In genomic region chr15:95792261-95793260, GRCm38 (mm10) we compare ENCODE assay signal across 8 mouse cellular contexts. TPM values are rescaled to one million over a fixed set of nuclear protein-coding genes. Genes with fewer than 3 reads are reported as not detected.
DNase-seq lines count a peak whose midpoint lies in the region; ATAC-seq and TF ChIP-seq lines count a peak whose summit lies in the region.

No protein-coding gene starts in this region.

- no peak for DNase-seq in kidney, adult 2 months
- DNase-seq in kidney, postnatal 25 days = no peak
- DNase-seq in T-cell, adult 2 months (ENCODE audit: low spot score) = peak; percentile 45
- peak; percentile 34 for DNase-seq in heart, postnatal 4 days
- DNase-seq in lung, postnatal 0 days (ENCODE audit: low spot score) = no peak
- DNase-seq in spleen, postnatal 4 days (ENCODE audit: low spot score in 2 of 2) = peak; percentile 34 to 71
- DNase-seq in adrenal gland, postnatal 36 days = no peak
- DNase-seq in layer of hippocampus, adult 8-10 months (ENCODE audit: low spot score in 2 of 2) = no peak

- H3K27me3 ChIP-seq in kidney, adult 2 months (replicated peaks; ENCODE audit: control insufficient read depth, insufficient read depth, low read length) = no peaks in the 10 kb centered on the region
- no peaks in the 10 kb centered on the region for H3K27me3 ChIP-seq in lung, postnatal 0 days (replicated peaks; ENCODE audit: insufficient read depth, low read length)

- peaks cover 9% of the 10 kb centered on the region for H3K4me1 ChIP-seq in kidney, adult 2 months (ENCODE audit: control insufficient read depth, insufficient read depth, low read length)
- H3K4me1 ChIP-seq in lung, postnatal 0 days (ENCODE audit: insufficient read depth, low read depth, low read length) = peaks cover 20% of the 10 kb centered on the region; the same call in 1 of the 2 replicates

- peak; percentile 40; the same call in 1 of the 2 replicates for TF ChIP-seq CTCF in kidney, adult 2 months (conservative IDR thresholded peaks at IDR 0.05; ENCODE audit: insufficient read depth, insufficient read length, low read depth, low read length)
- peak; percentile 69 for TF ChIP-seq CTCF in lung, postnatal 0 days (IDR thresholded peaks at IDR 0.05)

- H3K4me2 ChIP-seq in lung, postnatal 0 days (replicated peaks; ENCODE audit: low read depth, low read length) = peak overlapping the region; percentile 82

- H3K36me3 ChIP-seq in kidney, adult 2 months (ENCODE audit: control insufficient read depth, insufficient read depth, low read length) = no peaks in the 10 kb centered on the region
- H3K36me3 ChIP-seq in lung, postnatal 0 days (ENCODE audit: insufficient read depth, low read length) = no peaks in the 10 kb centered on the region

- TF ChIP-seq EP300 in lung, postnatal 0 days (IDR thresholded peaks at IDR 0.05) = no peak

- no peak overlapping the region for H3K9ac ChIP-seq in lung, postnatal 0 days (replicated peaks; ENCODE audit: low read depth)

- no peak for ATAC-seq in lung, postnatal 0 days

- WGBS in kidney, adult 2 months = 82% methylated on average over 25 of the region's 25 CpGs
- 69% methylated on average over 25 of the region's 25 CpGs for WGBS in lung, postnatal 0 days

- H3K27ac ChIP-seq in kidney, adult 2 months (ENCODE audit: insufficient read depth, low read depth, low read length) = no peak overlapping the region
- no peak overlapping the region for H3K27ac ChIP-seq in lung, postnatal 0 days (ENCODE audit: low read length)

- H3K4me3 ChIP-seq in kidney, adult 2 months (ENCODE audit: insufficient read depth, low read depth, low read length) = no peak overlapping the region
- peak overlapping the region; percentile 91; the same call in 1 of the 2 replicates for H3K4me3 ChIP-seq in lung, postnatal 0 days (ENCODE audit: low read depth, low read length)

- no peaks in the 10 kb centered on the region for H3K9me3 ChIP-seq in lung, postnatal 0 days (ENCODE audit: low read length)

- TF ChIP-seq POLR2A in kidney, adult 2 months (IDR thresholded peaks at IDR 0.05; ENCODE audit: low read depth, low read length) = no peak

RNA-seq across cellular contexts. Expression of gene Ano6, which starts 1.9 kb away (rescaled TPM):
- 40.3 and 47.0 TPM in 2 replicates for polyA plus RNA-seq in kidney, adult 2 months (2012; rRNA removed)
- total RNA-seq in heart, postnatal 4 days (2021) = 10 to 100 TPM; 43.2 to 46.6 TPM
- 37.5 and 38.9 TPM in 2 replicates for polyA plus RNA-seq in lung, postnatal 0 days (2015; fragmentation: Nextera tagmentation; extraction: Ambion mirVana)
- total RNA-seq in adrenal gland, postnatal 36 days (2021) = 10 to 100 TPM; 68.0 to 73.7 TPM
- total RNA-seq in layer of hippocampus, adult 8-10 months (2022) = 10 to 100 TPM; 27.0 to 34.1 (median 29.7) TPM

Comparison
In these comparisons a context has a peak if more than half of its experiments do, and no peak if none do; other contexts are left out.
1. DNase-seq: peak in T-cell, adult 2 months (single experiment), heart, postnatal 4 days (single experiment) and spleen, postnatal 4 days (2 of 2); none in kidney, adult 2 months (single experiment), kidney, postnatal 25 days (0 of 2), lung, postnatal 0 days (single experiment), adrenal gland, postnatal 36 days (0 of 2) and layer of hippocampus, adult 8-10 months (0 of 2).